Mouse (Mus musculus): Measurements from ENCODE around the gene Faim2. TPM values are rescaled to one million over a fixed set of nuclear protein-coding genes. Genes with fewer than 3 reads are reported as not detected.

Faim2 gene
- total and polyA plus RNA-seq, 3 experiments, result 0.17 TPM; not detected in 2

GRCm38 (mm10) chr15:99505324-99506095 is 22.5 kb downstream of the Faim2 start:
- H3K4me1 ChIP-seq (ENCODE audit: control insufficient read depth in 1 of 2, insufficient read depth in 2 of 2), result peaks cover 0 to 7% of the 10 kb centered on the region in 2 experiments; a peak in 2 of 4 replicates
- no peak for DNase-seq (ENCODE audit: extremely low read depth)

GRCm38 (mm10) chr15:99503256-99503655 is 24.7 kb downstream of the Faim2 start:
- no peaks in the 10 kb centered on the region for H3K36me3 ChIP-seq (replicated peaks in 1 of 2; ENCODE audit: control insufficient read depth in 1 of 2, insufficient read depth in 1 of 2, low read length in 1 of 2)
- H3K9me3 ChIP-seq (replicated peaks; ENCODE audit: low read length), result no peaks in the 10 kb centered on the region
- no peak overlapping the region for H3K27ac ChIP-seq (ENCODE audit: insufficient read depth, low read depth)
- no peak overlapping the region for H3K4me2 ChIP-seq (ENCODE audit: insufficient read depth, low read depth, poor library complexity, severe bottlenecking)
- H3K9ac ChIP-seq (ENCODE audit: insufficient read depth, low read depth), result no peak overlapping the region
- TF ChIP-seq ELF1 (IDR thresholded peaks at IDR 0.05; ENCODE audit: low read depth, low read length) (no peak), ETS1 (conservative IDR thresholded peaks at IDR 0.05; ENCODE audit: low read depth, low read length) (no peak), PAX5 (IDR thresholded peaks at IDR 0.05; ENCODE audit: low read length) (no peak), IRF4 (IDR thresholded peaks at IDR 0.05; ENCODE audit: low read depth, low read length) (no peak), TCF12 (IDR thresholded peaks at IDR 0.05; ENCODE audit: low read depth, low read length) (no peak), MYC (IDR thresholded peaks at IDR 0.05; ENCODE audit: low read depth, low read length) (no peak), NELFE (IDR thresholded peaks at IDR 0.05; ENCODE audit: low read depth, low read length) (no peak), RCOR1 (conservative IDR thresholded peaks at IDR 0.05; ENCODE audit: low read depth, low read length) (no peak), USF2 (conservative IDR thresholded peaks at IDR 0.05; ENCODE audit: low read depth, low read length) (no peak), E2F4 (IDR thresholded peaks at IDR 0.05; ENCODE audit: insufficient replicate concordance, low read depth, low read length) (no peak), ZMIZ1 (IDR thresholded peaks at IDR 0.05; ENCODE audit: low read depth, low read length) (no peak), ZC3H11A (IDR thresholded peaks at IDR 0.05; ENCODE audit: low read depth, low read length) (no peak), CHD2 (IDR thresholded peaks at IDR 0.05; ENCODE audit: low read length) (no peak)
- H3K27me3 ChIP-seq (replicated peaks), result peaks cover 88% of the 10 kb centered on the region
- H3K4me3 ChIP-seq (replicated peaks in 1 of 3; ENCODE audit: low read depth in 2 of 3, low read length in 2 of 3, poor library complexity in 1 of 3), result no peak overlapping the region
- DNase-seq (ENCODE audit: extremely low read depth), result no peak
- H3K4me1 ChIP-seq (ENCODE audit: control insufficient read depth in 1 of 2, insufficient read depth in 2 of 2), result peaks cover 13 to 30% of the 10 kb centered on the region in 2 experiments
- no peaks in the 10 kb centered on the region for H3K79me2 ChIP-seq (replicated peaks; ENCODE audit: control insufficient read depth, extremely low read depth, insufficient read depth, poor library complexity, severe bottlenecking)
- dilution Hi-C loops (cut with MboI; ENCODE audit: extremely low pct_ligation_motif_present, extremely low pct_unique_long_range_greater_than_20kb, low sequenced_read_pairs) (no loop called here), in situ Hi-C loops (cut with MboI; ENCODE audit: low pct_ligation_motif_present, low pct_unique_long_range_greater_than_20kb, low sequenced_read_pairs) (loop anchor here (5.0 kb wide), 1 partner anchor 169 kb away; the partner anchor contains the start of gene Asic1)

More at GRCm38 (mm10) chr15:99505324-99506095, 22.5 kb downstream of the Faim2 start:
- Histone ChIP-seq H3K79me2 (replicated peaks; ENCODE audit: control insufficient read depth, extremely low read depth, insufficient read depth, poor library complexity, severe bottlenecking) (no peaks in the 10 kb centered on the region), H3K27ac (ENCODE audit: insufficient read depth, low read depth) (no peak overlapping the region), H3K4me2 (ENCODE audit: insufficient read depth, low read depth, poor library complexity, severe bottlenecking) (no peak overlapping the region), H3K36me3 (replicated peaks in 1 of 2; ENCODE audit: control insufficient read depth in 1 of 2, insufficient read depth in 1 of 2, low read length in 1 of 2) (no peaks in the 10 kb centered on the region), H3K9ac (ENCODE audit: insufficient read depth, low read depth) (no peak overlapping the region), H3K27me3 (replicated peaks) (peaks cover 94% of the 10 kb centered on the region), H3K9me3 (replicated peaks; ENCODE audit: low read length) (no peaks in the 10 kb centered on the region), H3K4me3 (replicated peaks in 1 of 3; ENCODE audit: low read depth in 2 of 3, low read length in 2 of 3, poor library complexity in 1 of 3) (no peak overlapping the region)
- in situ Hi-C loops (cut with MboI; ENCODE audit: low pct_ligation_motif_present, low pct_unique_long_range_greater_than_20kb, low sequenced_read_pairs) (no loop called here), dilution Hi-C loops (cut with MboI; ENCODE audit: extremely low pct_ligation_motif_present, extremely low pct_unique_long_range_greater_than_20kb, low sequenced_read_pairs) (no loop called here)
- no peak for TF ChIP-seq ETS1 (conservative IDR thresholded peaks at IDR 0.05; ENCODE audit: low read depth, low read length)
- TF ChIP-seq TBP (conservative IDR thresholded peaks at IDR 0.05; ENCODE audit: low read depth, low read length), result no peak
- TF ChIP-seq CHD2 (IDR thresholded peaks at IDR 0.05; ENCODE audit: low read length), result no peak
- no peak for TF ChIP-seq SMC3 (IDR thresholded peaks at IDR 0.05; ENCODE audit: low read depth, low read length)
- TF ChIP-seq NRF1 (IDR thresholded peaks at IDR 0.05; ENCODE audit: low read depth, low read length), result no peak
- no peak for TF ChIP-seq CHD1 (IDR thresholded peaks at IDR 0.05; ENCODE audit: low read depth, low read length)
- no peak for TF ChIP-seq ZC3H11A (IDR thresholded peaks at IDR 0.05; ENCODE audit: low read depth, low read length)
- TF ChIP-seq MXI1 (IDR thresholded peaks at IDR 0.05; ENCODE audit: low read depth, low read length), result no peak
- no peak for TF ChIP-seq MAX (IDR thresholded peaks at IDR 0.05; ENCODE audit: low read length)
- TF ChIP-seq TCF12 (IDR thresholded peaks at IDR 0.05; ENCODE audit: low read depth, low read length), result no peak
- TF ChIP-seq HCFC1 (IDR thresholded peaks at IDR 0.05; ENCODE audit: low read depth, low read length), result no peak
- TF ChIP-seq SIN3A (IDR thresholded peaks at IDR 0.05; ENCODE audit: low read length), result no peak
- TF ChIP-seq BHLHE40 (IDR thresholded peaks at IDR 0.05; ENCODE audit: low read depth, low read length), result no peak
- TF ChIP-seq MAZ (IDR thresholded peaks at IDR 0.05; ENCODE audit: low read depth, low read length), result no peak

Data from CH12.LX (cell line).